Comparison of ENCODE assay signal across 18 mouse cellular contexts in genomic region chr1:24097541-24097940, GRCm38 (mm10). TPM values are rescaled to one million over a fixed set of nuclear protein-coding genes. Genes with fewer than 3 reads are reported as not detected.
DNase-seq lines count a peak whose midpoint lies in the region; ATAC-seq and TF ChIP-seq lines count a peak whose summit lies in the region.
"Had no signal": no experiment of that assay in that cellular context is flagged by ENCODE, and none has a peak within 500 bp of the region (broad histone marks: within the 10 kb centered on the region; RNA-seq: fewer than 3 reads in every experiment).

No protein-coding gene starts in this region.

- TF ChIP-seq CTCF in liver, adult 2 months (IDR thresholded peaks at IDR 0.05; ENCODE audit: low read depth, low read length), result no peak
- no peak for TF ChIP-seq CTCF in liver, embryonic 14.5 days (IDR thresholded peaks at IDR 0.05; ENCODE audit: low read depth)

- peak overlapping the region; percentile 17 for H3K4me2 ChIP-seq in forebrain, embryonic 12.5 days
- H3K4me2 ChIP-seq in liver, embryonic 14.5 days (ENCODE audit: low read depth), result peak overlapping the region; percentile 18; the same call in 1 of the 2 replicates
- peak overlapping the region; percentile 38 for H3K4me2 ChIP-seq in stomach, embryonic 16.5 days (ENCODE audit: low read depth, low read length)
- H3K4me2 ChIP-seq: embryonic facial prominence, embryonic 13.5 days; forebrain, embryonic 15.5 days; limb, embryonic 12.5 days had no signal

- H3K36me3 ChIP-seq in forebrain, embryonic 12.5 days (replicated peaks), result no peaks in the 10 kb centered on the region
- H3K36me3 ChIP-seq in forebrain, embryonic 10.5 days (replicated peaks), result peaks cover 3% of the 10 kb centered on the region; the same call in 1 of the 2 replicates
- no peaks in the 10 kb centered on the region for H3K36me3 ChIP-seq in liver, adult 2 months (ENCODE audit: control insufficient read depth, insufficient read depth, low read length)
- H3K36me3 ChIP-seq in liver, embryonic 14.5 days (replicated peaks; ENCODE audit: control insufficient read depth, insufficient read depth, low read depth), result no peaks in the 10 kb centered on the region
- no peaks in the 10 kb centered on the region for H3K36me3 ChIP-seq in stomach, embryonic 16.5 days (ENCODE audit: control insufficient read depth, insufficient read depth, low read length)
- H3K36me3 ChIP-seq: embryonic facial prominence, embryonic 13.5 days; forebrain, embryonic 15.5 days; limb, embryonic 12.5 days had no signal

- TF ChIP-seq EP300 in liver, embryonic 14.5 days (IDR thresholded peaks at IDR 0.05; ENCODE audit: low read depth), result no peak

- H3K9me3 ChIP-seq in forebrain, embryonic 12.5 days, result no peaks in the 10 kb centered on the region
- no peaks in the 10 kb centered on the region for H3K9me3 ChIP-seq in forebrain, embryonic 10.5 days
- no peaks in the 10 kb centered on the region for H3K9me3 ChIP-seq in liver, embryonic 14.5 days (ENCODE audit: control insufficient read depth, low read length)
- no peaks in the 10 kb centered on the region for H3K9me3 ChIP-seq in stomach, embryonic 16.5 days (replicated peaks; ENCODE audit: control insufficient read depth, low read length)
- H3K9me3 ChIP-seq: embryonic facial prominence, embryonic 13.5 days; forebrain, embryonic 15.5 days; limb, embryonic 12.5 days had no signal

- no peak overlapping the region for H3K4me3 ChIP-seq in forebrain, embryonic 12.5 days (replicated peaks)
- H3K4me3 ChIP-seq in forebrain, embryonic 10.5 days, result no peak overlapping the region
- peak overlapping the region; percentile 49 for H3K4me3 ChIP-seq in liver, adult 2 months (ENCODE audit: insufficient read depth, low read depth, low read length)
- H3K4me3 ChIP-seq in liver, embryonic 14.5 days (ENCODE audit: insufficient read depth in 1 of 2, low read depth in 2 of 2, low read length in 2 of 2), result 0 out of 4 replicates have a peak overlapping the region, but pooled peaks of 1 of the 2 experiments have one; percentile 10
- peak overlapping the region; percentile 22; the same call in 1 of the 2 replicates for H3K4me3 ChIP-seq in stomach, embryonic 16.5 days (replicated peaks; ENCODE audit: low read length)
- H3K4me3 ChIP-seq: embryonic facial prominence, embryonic 13.5 days; forebrain, embryonic 15.5 days; limb, embryonic 12.5 days had no signal

- peaks cover 10% of the 10 kb centered on the region for H3K4me1 ChIP-seq in forebrain, embryonic 12.5 days
- peaks cover 31% of the 10 kb centered on the region for H3K4me1 ChIP-seq in forebrain, embryonic 10.5 days
- peaks cover 23% of the 10 kb centered on the region; the same call in 1 of the 2 replicates for H3K4me1 ChIP-seq in liver, adult 2 months (ENCODE audit: control insufficient read depth, insufficient read depth, low read length)
- no peaks in the 10 kb centered on the region for H3K4me1 ChIP-seq in liver, embryonic 14.5 days (replicated peaks; ENCODE audit: control insufficient read depth in 2 of 2, insufficient read depth in 2 of 2, low read length in 1 of 2)
- H3K4me1 ChIP-seq in stomach, embryonic 16.5 days (ENCODE audit: control insufficient read depth, insufficient read depth, low read length), result peaks cover 10% of the 10 kb centered on the region

- no peak overlapping the region for H3K27ac ChIP-seq in forebrain, embryonic 12.5 days
- H3K27ac ChIP-seq in forebrain, embryonic 10.5 days, result no peak overlapping the region
- peak overlapping the region; percentile 76 for H3K27ac ChIP-seq in liver, adult 2 months (replicated peaks; ENCODE audit: insufficient read depth, low read depth, low read length)
- peak overlapping the region; percentile 18; the same call in 1 of the 2 replicates for H3K27ac ChIP-seq in liver, embryonic 14.5 days
- peak overlapping the region; percentile 72 for H3K27ac ChIP-seq in stomach, embryonic 16.5 days (ENCODE audit: low read length)
- H3K27ac ChIP-seq: embryonic facial prominence, embryonic 13.5 days; forebrain, embryonic 15.5 days; kidney, postnatal 0 days; limb, embryonic 12.5 days had no signal

- no peaks in the 10 kb centered on the region for H3K27me3 ChIP-seq in forebrain, embryonic 12.5 days
- no peaks in the 10 kb centered on the region for H3K27me3 ChIP-seq in forebrain, embryonic 10.5 days (ENCODE audit: poor library complexity, severe bottlenecking)
- no peaks in the 10 kb centered on the region for H3K27me3 ChIP-seq in liver, adult 2 months (ENCODE audit: control insufficient read depth, insufficient read depth, low read length)
- H3K27me3 ChIP-seq in liver, embryonic 14.5 days (ENCODE audit: control insufficient read depth, insufficient read depth, low read length), result peaks cover 22% of the 10 kb centered on the region
- no peaks in the 10 kb centered on the region for H3K27me3 ChIP-seq in stomach, embryonic 16.5 days (ENCODE audit: control insufficient read depth, insufficient read depth, low read length)
- H3K27me3 ChIP-seq: embryonic facial prominence, embryonic 13.5 days; forebrain, embryonic 15.5 days; limb, embryonic 12.5 days had no signal

- no peak overlapping the region for H3K9ac ChIP-seq in forebrain, embryonic 12.5 days
- H3K9ac ChIP-seq in liver, adult 2 months (ENCODE audit: low read depth, low read length), result peak overlapping the region; percentile 53
- no peak overlapping the region for H3K9ac ChIP-seq in liver, embryonic 14.5 days (replicated peaks)
- H3K9ac ChIP-seq in stomach, embryonic 16.5 days (ENCODE audit: low read length), result peak overlapping the region; percentile 48; the same call in 1 of the 2 replicates
- H3K9ac ChIP-seq: embryonic facial prominence, embryonic 13.5 days; forebrain, embryonic 15.5 days; limb, embryonic 12.5 days had no signal

- 51% methylated on average over 8 of the region's 8 CpGs for WGBS in forebrain, embryonic 12.5 days
- 66% methylated on average over 8 of the region's 8 CpGs for WGBS in forebrain, embryonic 10.5 days
- 4% methylated on average over 8 of the region's 8 CpGs for WGBS in liver, adult 2 months
- 30% methylated on average over 8 of the region's 8 CpGs for WGBS in liver, embryonic 14.5 days (ENCODE audit: insufficient replicate concordance)
- 27% methylated on average over 8 of the region's 8 CpGs for WGBS in stomach, embryonic 16.5 days

- no peak for ATAC-seq in forebrain, embryonic 12.5 days (ENCODE audit: low FRiP score)
- no peak for ATAC-seq in liver, embryonic 14.5 days (ENCODE audit: insufficient read depth)
- ATAC-seq in stomach, embryonic 16.5 days (ENCODE audit: insufficient read depth, low FRiP score), result no peak
- ATAC-seq: forebrain, embryonic 15.5 days; midbrain, embryonic 16.5 days had no signal

- TF ChIP-seq POLR2A in liver, adult 2 months (IDR thresholded peaks at IDR 0.05; ENCODE audit: extremely low read depth, insufficient read depth, low read length), result no peak

- peaks cover 19% of the 10 kb centered on the region for H3K79me2 ChIP-seq in liver, adult 2 months (ENCODE audit: control insufficient read depth, insufficient read depth, low read length)

- DNase-seq in forebrain, embryonic 10.5 days (ENCODE audit: extremely low spot score, low spot score), result no peak
- DNase-seq in liver, adult 2 months (ENCODE audit: extremely low read depth, low read depth, low spot score), result peak; percentile 74
- DNase-seq in liver, result no peak
- no peak for DNase-seq in liver, embryonic 14.5 days (ENCODE audit: low read depth in 3 of 3, low spot score in 3 of 3)
- no peak for DNase-seq in Muller cell, postnatal 12 days (ENCODE audit: inconsistent ontology term)
- no peak for DNase-seq in urinary bladder, postnatal 10 days (ENCODE audit: low spot score)
- DNase-seq: adrenal gland, adult 8-10 months; cerebellum, postnatal 14 days; gastrocnemius, postnatal 25 days; heart, postnatal 36 days; right cerebral cortex, postnatal 25 days had no signal

RNA-seq across cellular contexts. Expression of gene Fam135a, which starts 2.6 kb away (rescaled TPM):
- 39.0 and 43.9 TPM in 2 replicates for polyA plus RNA-seq in forebrain, embryonic 12.5 days (2016; fragmentation: Nextera tagmentation; extraction: Ambion mirVana)
- 41.1 and 41.9 TPM in 2 replicates for polyA plus RNA-seq in forebrain, embryonic 10.5 days (2016; fragmentation: Nextera tagmentation; extraction: Ambion mirVana)
- 20.1 and 23.0 TPM in 2 replicates for total RNA-seq in liver, adult 2 months (2014; rRNA removed)
- polyA plus RNA-seq in liver, adult 2 months (2012; rRNA removed), result 5.4 and 6.7 TPM in 2 replicates
- polyA plus RNA-seq in liver, embryonic 14.5 days (2012; rRNA removed), result 4.6 and 5.1 TPM in 2 replicates
- 3.0 and 3.3 TPM in 2 replicates for polyA plus RNA-seq in liver, embryonic 14.5 days (2014; fragmentation: Nextera tagmentation; extraction: Ambion mirVana)
- 33.4 and 36.5 TPM in 2 replicates for polyA plus RNA-seq in stomach, embryonic 16.5 days (2015; fragmentation: Nextera tagmentation; extraction: Ambion mirVana)

Comparison
In these comparisons a context has a peak if more than half of its experiments do, and no peak if none do; other contexts are left out.
1. H3K9ac ChIP-seq: peak in liver, adult 2 months (single experiment) and stomach, embryonic 16.5 days (single experiment); none in forebrain, embryonic 12.5 days (single experiment) and liver, embryonic 14.5 days (single experiment).
2. H3K27ac ChIP-seq: peak in liver, adult 2 months (single experiment), liver, embryonic 14.5 days (single experiment) and stomach, embryonic 16.5 days (single experiment); none in forebrain, embryonic 12.5 days (single experiment) and forebrain, embryonic 10.5 days (single experiment).
3. H3K4me3 ChIP-seq: peak in liver, adult 2 months (single experiment) and stomach, embryonic 16.5 days (single experiment); none in forebrain, embryonic 12.5 days (single experiment) and forebrain, embryonic 10.5 days (single experiment).
4. Peak in every context shown above with its lines, with median percentiles within 50 percentile points of each other: H3K4me2 ChIP-seq.